Mouse (Mus musculus): ENCODE results near the gene Auts2.

DNA sequence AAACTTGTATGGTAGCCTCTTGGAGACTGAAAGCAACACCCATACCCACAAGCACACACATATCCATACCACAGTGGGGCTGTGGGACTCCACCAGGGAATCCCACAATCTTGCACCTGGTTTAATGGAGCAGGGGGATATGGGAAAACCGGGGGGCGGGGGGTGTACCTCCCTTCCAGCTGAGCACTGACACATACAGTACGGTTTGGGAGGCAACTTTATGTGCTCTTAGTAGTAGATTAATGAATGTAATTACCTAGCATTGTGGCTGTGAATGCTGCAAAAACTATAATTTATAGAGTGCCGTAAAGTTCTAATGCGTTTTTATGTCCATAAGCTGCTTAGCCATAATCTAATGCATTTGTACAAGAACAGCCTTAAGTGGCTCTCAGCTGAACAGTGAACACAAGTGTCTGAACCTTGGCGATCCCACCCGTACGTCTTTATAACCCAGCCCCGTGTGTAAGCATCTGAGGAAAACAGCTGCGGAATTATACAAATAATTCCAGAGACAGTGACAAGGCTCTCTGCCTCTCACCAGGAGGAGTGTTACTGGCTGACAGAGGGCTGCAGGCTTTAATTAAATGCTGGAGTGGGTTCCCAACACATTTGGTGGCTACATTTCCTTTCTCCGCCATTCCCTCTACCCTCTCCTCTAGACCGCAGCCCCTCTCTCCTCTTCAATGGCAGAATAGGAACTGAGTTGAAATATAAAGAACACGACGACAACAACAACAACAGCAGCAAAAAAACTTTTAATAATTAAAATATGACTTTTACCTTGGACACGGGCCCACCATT is 268.8 kb downstream of the Auts2 start:
- TF ChIP-seq GATA1 (IDR thresholded peaks at IDR 0.05; ENCODE audit: low read length) = no peak
- no peak for TF ChIP-seq TAL1 (IDR thresholded peaks at IDR 0.05; ENCODE audit: low read length)
